Mouse (Mus musculus): ENCODE measurements at regions not wholly inside any gene's neighbourhood (a gene's known extent, or its start where the extent isn't known, plus 50 kb on each side); places are given as distances from the start of the nearest gene placed in this dataset.

DNA sequence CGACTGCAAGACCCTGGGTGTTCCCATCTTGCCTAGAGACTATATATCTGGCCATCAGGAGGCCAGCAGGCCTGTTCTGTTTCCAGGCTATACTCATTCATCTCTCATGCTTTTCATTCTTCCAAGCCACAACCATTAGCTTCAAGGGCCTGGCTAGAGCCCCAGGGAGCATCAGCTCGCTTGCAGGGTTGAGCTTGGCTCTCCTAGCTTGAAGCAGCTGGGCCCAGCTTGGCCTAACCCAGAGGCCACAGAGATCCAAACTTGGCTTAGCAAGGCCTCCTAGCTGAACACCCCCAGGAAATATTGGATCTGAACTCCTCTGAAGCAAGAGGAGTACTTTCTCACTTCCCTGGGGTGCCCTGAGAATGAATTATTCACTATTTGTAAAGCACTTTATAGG lies 50.3 kb upstream of the 3425401B19Rik start:
- peak in 1 of 2 experiments; percentile 4 for DNase-seq
